Mouse (Mus musculus) embryo, embryonic 11.5 days (tissue): Measurements from ENCODE around the gene Zfp248.

Experiments used
- DNase-seq: peaks from one replicate; pipeline ENCODE4 v3.0.0-alpha.2; 2012; ENCODE audit warnings: low read depth, low spot score

Zfp248 gene

DNA sequence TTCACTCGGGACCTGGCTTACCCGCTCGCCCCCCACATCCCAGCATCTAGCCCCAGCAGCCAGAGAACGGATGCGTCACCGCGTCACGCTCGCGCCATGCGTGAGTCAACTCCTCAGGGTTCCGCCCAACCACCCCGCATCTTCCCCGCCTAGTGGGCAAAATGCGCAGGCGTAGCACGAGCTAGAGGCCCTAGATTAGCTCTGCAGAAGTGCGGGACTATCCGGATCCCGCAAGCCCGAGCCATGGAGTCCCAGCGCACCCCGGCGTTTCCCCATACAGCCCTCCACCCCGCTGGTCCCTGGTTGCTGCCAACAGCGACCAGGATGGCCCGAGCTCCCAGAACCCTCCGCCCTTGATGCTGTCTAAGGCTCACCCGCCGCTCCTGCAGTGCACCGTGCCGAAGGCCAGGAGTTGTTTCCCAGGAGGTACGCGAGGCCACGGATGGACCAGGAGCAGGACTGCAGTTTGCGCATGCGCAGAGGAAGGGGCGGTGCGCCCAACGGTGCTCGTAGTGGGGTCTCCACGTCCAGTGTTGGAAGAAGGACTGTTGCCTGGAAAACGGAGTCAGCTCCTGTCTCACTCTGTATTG lies at the start of gene Zfp248:
Gene Zfp248 (minus strand): TSS at position 487 of the 590 bp plus-strand sequence.
- peak; percentile 87 for DNase-seq

- DNase-seq: no peak
These were observed 43.7 kb upstream of the Zfp248 start for GRCm38 (mm10) chr6:118499010-118499409.

DNA sequence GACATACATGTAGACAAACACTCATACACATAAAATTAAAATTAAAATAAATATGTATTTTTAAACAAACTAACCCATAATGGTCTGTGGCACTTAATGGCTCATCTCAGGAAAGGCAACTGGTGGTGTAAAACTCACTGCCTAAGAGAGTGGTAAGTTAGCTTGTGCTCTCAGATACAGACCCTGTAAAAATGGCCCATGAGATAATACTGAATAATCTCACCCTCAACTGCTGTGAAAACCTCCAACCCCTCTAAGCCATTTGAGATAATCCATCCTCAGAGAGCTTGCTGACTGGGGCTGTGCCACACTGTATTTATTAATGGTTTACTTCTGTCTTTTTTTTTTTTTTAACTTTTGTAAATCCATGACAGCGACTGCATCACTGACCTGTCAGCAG lies 26.8 kb upstream of the Zfp248 start:
- no peak for DNase-seq

GRCm38 (mm10) chr6:118478957-118479708 lies 23.8 kb upstream of the Zfp248 start, which contains the start of gene Zfp9:
Zfp9 (minus strand) TSS chr6:118479320.
- peak; percentile 59 for DNase-seq

DNA sequence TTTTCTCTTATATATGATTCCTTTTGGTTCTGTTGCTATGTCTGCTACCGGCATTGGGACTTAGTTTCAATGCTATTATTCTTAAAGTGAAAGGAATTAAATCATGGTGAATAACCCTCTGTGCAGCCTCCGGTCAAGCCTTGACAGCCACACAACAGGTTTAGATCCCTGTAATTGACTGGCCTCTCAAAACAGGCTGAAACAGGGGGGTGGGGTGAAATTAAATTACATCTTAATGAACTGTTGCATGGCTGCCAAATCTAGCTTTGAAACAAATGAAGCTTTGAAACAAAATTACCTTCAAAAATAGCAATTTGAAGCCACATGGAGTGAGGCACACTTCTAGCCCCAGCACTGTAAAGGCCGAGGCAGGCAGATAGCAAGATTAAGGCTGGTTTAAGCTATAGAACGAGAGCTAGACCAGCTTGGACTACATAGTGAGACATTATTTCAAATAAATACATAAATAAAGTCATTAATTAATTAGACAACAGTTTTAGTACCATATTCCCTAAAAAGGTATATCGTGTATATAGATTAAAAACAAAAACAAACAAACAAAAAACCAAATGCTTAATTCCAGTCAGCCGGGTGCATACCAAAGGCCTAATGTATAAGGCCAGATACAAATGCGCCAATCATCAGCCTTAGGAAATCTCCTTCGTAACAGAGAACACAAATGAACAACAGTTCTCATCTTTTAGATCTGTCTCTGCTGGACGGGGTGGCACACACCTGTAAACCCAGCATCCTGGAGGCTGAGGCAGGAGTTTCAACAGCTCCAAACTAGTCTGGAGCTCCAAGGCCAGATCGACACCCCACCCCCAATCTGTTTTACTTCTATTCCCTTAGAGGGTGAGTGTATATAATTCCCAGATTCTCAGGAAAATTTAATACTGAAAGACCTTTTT lies 22.8 kb upstream of the Zfp248 start:
- DNase-seq: no peak

GRCm38 (mm10) chr6:118462069-118462705 lies 6.9 kb upstream of the Zfp248 start:
- DNase-seq: no peak

GRCm38 (mm10) chr6:118457726-118458125 lies 2.4 kb upstream of the Zfp248 start:
- no peak for DNase-seq

- no peak for DNase-seq
These were observed 876 bp downstream of the Zfp248 start for GRCm38 (mm10) chr6:118454452-118454851.

DNA sequence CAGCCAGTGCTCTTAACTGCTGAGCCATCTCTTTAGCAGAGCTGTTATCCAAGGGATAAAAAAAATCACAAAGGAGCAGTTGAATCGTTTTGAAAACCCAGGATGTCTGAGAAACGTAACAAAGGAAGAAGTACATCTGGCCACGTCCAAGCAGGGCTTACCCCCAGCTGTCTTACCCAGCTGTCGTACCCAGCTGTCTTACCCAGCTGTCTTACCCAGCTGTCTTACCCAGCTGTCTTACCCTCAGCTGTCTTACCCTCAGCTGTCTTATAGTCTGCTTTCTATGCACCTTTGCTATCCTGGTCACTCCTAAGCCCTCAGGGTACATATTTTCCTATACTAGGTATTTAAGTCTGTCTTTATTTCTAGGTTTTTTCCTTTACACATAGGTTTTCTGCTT lies 23.8 kb downstream of the Zfp248 start:
- DNase-seq: no peak

DNA sequence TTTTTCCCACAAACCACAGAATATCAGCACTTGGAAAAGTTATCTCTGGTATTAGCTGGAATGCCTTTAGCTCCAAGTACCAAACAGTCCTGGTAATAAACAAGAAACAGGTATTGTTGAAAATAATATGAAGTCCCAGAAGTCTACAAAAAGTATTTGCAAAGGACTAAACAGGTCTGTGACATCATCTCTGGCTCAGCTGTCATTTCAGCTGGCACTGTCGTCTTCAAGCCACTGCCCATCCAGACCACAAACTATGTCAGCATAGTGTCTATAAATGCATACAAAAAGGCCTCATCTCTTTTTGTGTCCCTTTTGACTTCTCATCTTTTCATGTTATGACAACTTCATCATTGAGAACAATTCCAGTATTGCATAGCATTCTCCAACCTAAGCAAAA lies 28.7 kb downstream of the Zfp248 start:
- DNase-seq: no peak

- DNase-seq: peak; percentile 93
These were observed 36.0 kb downstream of the Zfp248 start, which contains the start of gene Bms1 for GRCm38 (mm10) chr6:118419050-118419920. Bms1 (minus strand) TSS chr6:118419474.

DNA sequence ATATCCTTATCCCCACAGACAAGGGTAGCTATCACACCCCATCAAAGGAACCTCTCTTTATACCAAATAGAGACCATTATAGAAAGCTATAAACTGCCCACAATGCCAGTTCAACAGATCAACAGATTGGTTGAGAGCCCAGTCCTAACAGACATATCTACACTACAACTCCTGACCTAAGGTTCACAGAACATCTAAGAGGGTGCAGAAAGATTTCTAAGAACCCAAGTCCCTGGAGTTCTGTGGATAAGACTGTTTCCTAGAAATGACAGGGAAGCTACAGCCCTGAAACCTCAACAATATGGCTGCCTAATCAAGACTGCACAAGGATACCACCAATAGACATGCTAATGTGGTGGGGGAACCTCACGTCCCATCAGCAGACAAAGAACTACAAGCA lies 44.9 kb downstream of the Zfp248 start:
- no peak for DNase-seq

GRCm38 (mm10) chr6:118408510-118408909 lies 46.8 kb downstream of the Zfp248 start:
- no peak for DNase-seq

- no peak for DNase-seq
These were observed 48.9 kb downstream of the Zfp248 start for GRCm38 (mm10) chr6:118406421-118406820.

DNA sequence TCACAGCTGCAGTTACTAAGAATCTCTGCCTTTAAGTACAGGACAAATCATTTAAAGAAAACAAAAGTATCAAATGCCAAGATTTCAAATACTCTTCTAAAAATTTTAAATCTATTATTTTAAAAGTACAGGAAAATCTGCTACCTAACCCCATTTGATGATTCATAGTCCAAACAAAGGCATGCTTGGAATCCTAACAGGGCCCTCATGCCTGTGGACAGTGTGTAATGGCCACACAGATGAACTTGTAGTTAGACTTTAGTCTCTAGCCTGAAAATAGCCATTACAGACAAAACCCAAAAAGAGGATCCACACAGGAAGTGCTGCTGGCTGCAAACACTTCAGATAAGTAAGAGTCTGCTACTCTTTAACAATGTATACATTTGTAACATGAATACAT lies 64.6 kb downstream of the Zfp248 start:
- no peak for DNase-seq

DNA sequence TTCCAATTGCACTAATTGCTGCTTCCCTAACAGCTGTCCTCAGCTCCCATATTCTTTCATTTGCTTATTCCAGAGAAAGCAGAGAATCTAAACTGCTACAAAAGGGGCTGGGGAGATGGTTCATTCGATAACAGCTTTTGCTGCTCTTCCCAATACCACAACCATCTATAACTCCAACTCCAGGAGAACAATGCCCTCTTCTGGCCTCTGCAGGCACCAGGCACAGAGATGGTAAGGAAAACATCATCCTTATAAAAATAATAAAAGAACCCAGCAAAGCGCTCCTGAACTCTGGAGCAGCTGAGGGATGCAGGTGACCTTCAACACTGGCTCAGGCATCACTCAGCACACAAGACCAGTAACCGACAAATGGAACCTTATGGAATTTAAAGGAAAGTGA lies 69.4 kb downstream of the Zfp248 start:
- no peak for DNase-seq

DNA sequence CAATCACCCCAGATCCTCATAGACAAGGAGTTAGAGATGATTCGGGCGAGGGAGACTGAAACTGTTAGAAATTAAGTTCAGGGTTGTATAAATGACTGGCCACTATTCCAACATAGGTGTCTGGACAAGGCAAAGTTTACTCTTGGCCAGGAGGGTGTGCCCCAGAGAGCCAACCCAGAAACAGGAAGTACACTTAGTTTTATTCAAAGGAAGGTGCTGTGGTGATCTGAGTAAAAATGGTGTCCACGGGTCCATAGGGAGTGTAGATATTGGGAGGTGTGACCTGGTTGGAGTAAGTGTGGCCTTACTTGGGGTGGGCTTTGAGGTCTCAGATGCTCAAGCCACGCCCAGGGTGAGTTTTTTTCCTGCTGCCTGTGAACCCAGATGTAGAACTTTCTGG lies 74.1 kb downstream of the Zfp248 start:
- no peak for DNase-seq

DNA sequence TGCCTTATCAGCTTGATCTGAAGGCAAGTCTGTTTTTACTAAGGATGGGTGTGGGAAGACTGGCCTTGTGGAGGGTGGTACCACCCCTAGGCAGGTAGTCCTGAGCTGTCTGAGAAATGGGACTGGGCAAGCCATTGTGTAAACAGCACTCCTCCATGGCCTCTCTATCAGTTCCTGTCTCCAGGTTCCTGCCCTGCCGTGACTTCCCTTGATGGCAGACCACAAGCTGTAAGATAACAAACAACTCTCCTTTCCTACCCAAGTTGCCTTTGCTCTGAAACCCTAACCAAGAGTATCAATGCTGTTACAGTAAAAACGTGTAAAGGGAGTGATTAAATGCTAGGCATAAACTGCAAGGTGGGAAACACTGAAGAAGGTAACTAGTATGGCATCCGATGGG lies 74.7 kb downstream of the Zfp248 start:
- no peak for DNase-seq

- peak; percentile 68 for DNase-seq
These were observed 75.7 kb downstream of the Zfp248 start for GRCm38 (mm10) chr6:118379451-118380167.

GRCm38 (mm10) chr6:118377611-118378010 lies 77.7 kb downstream of the Zfp248 start:
- no peak for DNase-seq
